Mouse (Mus musculus): ENCODE results near the gene Itfg2.
"Not testable (repeated sequence)": the region's sequence is repeated elsewhere in the genome, so short reads cannot be mapped to it uniquely, and the experiment has no call there.

Itfg2 gene

GRCm38 (mm10) chr6:128380594-128381167, 44.0 kb downstream of the Itfg2 start:
- DNase-seq: not testable (repeated sequence)

- DNase-seq: no peak
Observed at GRCm38 (mm10) chr6:128379636-128380035, 45.1 kb downstream of the Itfg2 start.

DNA sequence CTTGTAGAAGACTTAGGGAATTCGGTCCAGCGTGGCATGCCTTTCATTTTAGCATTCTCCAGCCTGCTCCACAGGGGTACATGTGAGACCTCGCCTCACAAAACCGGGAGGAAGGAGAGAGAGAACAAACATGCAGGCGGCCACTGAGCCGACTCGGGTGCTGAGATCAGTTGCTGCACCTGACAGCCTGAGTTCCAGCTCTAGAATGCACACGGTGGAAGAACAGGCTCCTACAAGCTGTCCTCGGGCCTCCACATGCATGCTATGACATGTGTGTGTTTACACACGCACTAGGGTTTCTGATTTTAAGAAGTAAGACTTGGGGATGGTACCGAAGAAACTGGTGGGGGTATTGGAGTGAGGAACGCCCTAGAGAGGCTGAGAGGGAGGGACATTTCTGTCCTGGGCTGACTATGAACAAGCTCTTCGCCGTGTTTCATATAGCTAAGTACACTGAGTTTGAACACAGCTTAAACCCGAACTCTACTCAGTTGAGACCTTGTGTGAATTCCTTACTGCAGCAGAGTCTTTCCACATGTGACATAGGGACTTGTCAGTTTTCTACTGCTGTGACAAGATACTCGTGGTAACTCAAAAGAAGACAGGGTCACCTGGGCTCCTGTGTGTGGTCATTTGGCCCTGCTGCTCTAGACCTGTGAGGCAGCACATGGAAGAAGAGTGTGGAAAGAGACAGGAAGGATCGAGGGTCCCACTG, 48.2 kb downstream of the Itfg2 start:
- DNase-seq: no peak

DNA sequence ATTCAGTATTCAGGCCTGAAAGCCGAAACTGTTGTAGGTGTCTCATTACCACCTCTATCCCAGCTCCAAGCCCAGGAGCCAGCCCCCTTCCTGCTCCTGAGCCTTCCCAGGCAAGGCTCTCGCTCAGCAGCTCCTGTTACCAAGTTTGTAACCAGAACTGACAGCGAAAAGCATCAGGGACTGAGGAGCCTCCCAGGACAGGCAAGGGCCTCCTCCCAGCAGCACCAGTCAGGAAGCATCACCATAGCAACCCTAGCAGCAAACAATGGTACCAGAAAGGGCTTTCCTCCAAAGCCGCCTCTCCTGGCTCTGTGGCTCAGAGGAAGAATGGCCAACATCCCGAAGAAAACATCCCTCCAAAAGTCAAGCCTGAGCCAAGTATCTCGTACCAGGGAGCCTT, 49.5 kb downstream of the Itfg2 start, which contains the start of the genes Tex52 and Gm44596:
Gene Tex52 (plus strand): TSS at position 265 of the 400 bp plus-strand sequence.
Gene Gm44596 (plus strand): TSS at position 312 of the 400 bp plus-strand sequence.
- no peak for DNase-seq

DNA sequence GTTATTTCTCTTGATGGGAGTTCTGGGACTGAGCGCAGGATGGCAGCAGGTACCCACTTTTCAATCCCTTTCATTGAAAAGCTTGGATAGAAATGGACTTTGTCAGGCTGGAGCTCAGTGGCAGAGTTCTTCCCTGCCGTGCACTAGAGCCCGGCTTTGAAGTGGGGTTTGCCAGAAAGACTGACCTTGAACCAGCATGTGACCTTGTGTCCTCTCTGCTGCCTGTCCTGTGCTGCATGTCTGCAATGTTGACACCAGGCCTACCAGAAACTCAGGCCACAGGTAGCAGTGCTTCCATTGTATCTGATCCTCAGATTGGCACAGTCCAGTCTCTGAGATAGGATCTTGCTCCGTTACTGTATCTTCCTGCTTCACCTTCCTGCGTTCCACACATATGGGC, 54.7 kb downstream of the Itfg2 start:
- no peak for DNase-seq

DNA sequence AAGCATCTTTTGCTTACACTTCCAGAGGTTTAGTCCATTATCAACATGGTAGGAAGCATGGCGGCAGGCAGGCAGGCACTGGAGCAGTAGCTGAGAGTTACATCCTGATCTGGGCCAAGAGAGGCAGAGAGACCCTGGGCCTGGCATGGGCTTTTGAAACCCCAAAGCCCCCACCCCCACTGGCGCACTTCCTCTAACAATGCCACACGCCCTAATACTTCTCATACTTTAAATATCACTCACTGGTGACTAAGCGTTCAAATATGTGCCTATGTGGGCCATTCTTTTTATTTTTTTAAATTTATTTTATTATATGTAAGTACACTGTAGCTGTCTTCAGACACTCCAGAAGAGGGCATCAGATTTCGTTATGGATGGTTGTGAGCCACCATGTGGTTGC, 58.3 kb downstream of the Itfg2 start:
- no peak for DNase-seq

DNA sequence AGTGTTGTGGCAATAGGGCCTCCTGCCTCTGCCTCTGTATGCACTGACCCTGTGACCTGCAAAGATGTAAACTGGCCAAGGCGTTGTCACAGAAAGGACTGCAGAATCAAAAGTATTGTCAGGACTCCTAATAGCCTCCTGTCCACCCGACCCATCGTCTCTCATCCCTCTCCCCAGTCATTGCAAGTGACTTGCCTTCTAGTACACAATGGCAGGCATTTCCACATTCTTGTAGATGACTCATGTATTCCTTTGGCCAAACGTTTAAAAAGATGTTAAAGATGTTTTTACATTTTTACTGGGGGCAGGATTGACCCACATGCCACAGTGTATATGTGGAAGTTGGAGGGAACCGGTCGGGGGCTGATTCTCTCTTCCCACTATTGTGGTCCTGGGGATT, 60.0 kb downstream of the Itfg2 start:
- DNase-seq: no peak

- no peak for DNase-seq
Observed at GRCm38 (mm10) chr6:128363007-128363825, 61.5 kb downstream of the Itfg2 start.

DNA sequence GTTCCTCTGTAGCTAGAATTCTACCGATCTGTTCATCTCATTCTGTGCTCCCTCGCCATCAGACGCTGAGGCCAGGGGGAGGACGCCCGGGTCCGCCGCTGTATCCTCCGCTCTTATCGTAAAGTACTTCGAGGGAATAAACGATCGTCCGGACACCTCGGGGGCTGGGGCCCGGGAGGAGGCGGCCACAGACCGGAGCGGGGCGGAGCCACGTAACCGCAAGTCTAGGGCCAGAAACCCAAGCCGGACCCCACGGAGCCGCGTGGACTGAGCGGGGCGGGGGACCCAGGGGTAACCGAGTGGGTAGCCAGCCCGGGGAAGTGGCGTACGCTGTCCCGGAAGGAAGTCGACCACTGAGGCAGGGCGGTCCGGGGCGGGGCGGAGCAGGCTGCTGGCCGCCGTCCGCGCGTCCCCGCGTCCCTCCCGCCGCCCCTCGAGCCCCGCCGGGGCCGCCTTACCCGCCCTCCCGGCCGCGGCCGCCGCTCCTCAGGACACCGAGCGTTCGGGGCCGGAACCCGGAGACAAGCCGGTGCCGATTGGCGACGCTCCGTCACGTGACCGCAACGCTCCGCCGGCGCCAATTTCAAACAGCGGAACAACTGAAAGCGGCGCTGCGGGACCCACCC, 62.2 kb downstream of the Itfg2 start, which contains the start of the genes Rhno1 and Foxm1:
Gene Rhno1 (minus strand): TSS at position 531 of the 626 bp plus-strand sequence.
Gene Foxm1 (plus strand): TSS at position 587 of the 626 bp plus-strand sequence.
- peak; percentile 82 for DNase-seq

DNA sequence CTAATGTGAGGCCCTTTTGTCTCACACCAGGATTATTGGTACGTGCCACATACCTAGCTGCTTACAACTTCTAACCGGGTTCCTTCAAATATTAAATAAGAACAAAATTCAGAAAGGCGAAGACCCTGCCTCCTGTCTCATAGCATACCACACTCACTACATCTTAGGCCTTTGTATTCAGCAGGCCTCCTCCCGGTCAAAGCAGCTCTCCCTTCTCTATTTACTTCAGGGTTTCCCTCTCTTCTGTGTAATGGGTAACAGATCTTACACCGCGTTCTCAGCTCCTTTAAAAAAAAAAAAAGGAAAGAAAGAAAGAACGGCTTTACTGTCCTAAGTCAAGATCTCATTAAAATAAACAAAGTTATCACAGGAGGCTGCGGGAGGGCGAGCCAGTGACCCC, 62.8 kb downstream of the Itfg2 start:
- no peak for DNase-seq

Measured in kidney, adult 8-10 months (tissue).